Mouse (Mus musculus) MEL (cell line): ENCODE results near the gene Mmp24.

Experiments used
- CHD1 ChIP-seq: IDR thresholded peaks from 2 replicates; pipeline ENCODE4 v1.6.1; 2012; ENCODE audit warnings: low read depth, mild to moderate bottlenecking, inconsistent platforms, low read length, improper control_type of control experiment
- CTCF ChIP-seq, 3 experiments: IDR thresholded peaks in 2 of 3; conservative IDR thresholded peaks in 1 of 3; 2 replicates each; pipeline ENCODE4 v1.5.1; 2011 to 2012; ENCODE audit warnings: low read length in 3 of 3, low read depth in 2 of 3, mild to moderate bottlenecking in 2 of 3, improper control_type of control experiment in 1 of 3, inconsistent platforms in 1 of 3, mixed read lengths in 1 of 3, moderate library complexity in 1 of 3; ENCODE audit not compliant: control insufficient read depth in 1 of 3, insufficient read depth in 1 of 3, poor library complexity in 1 of 3, severe bottlenecking in 1 of 3
- ELF1 ChIP-seq: IDR thresholded peaks from 2 replicates; pipeline ENCODE4 v1.6.1; 2014; ENCODE audit warnings: low read depth, mild to moderate bottlenecking, inconsistent platforms, low read length, improper control_type of control experiment, moderate library complexity
- EP300 ChIP-seq, 2 experiments: IDR thresholded peaks; 2 replicates each; pipeline ENCODE4 v1.6.1; 2011; ENCODE audit warnings: improper control_type of control experiment in 2 of 2, low read length in 2 of 2, low read depth in 1 of 2, mild to moderate bottlenecking in 1 of 2
- ETS1 ChIP-seq: IDR thresholded peaks from 2 replicates; pipeline ENCODE4 v1.6.1; 2012; ENCODE audit warnings: low read depth, mild to moderate bottlenecking, inconsistent platforms, low read length, improper control_type of control experiment, moderate library complexity
- KAT2A ChIP-seq: conservative IDR thresholded peaks from 2 replicates; pipeline ENCODE4 v1.6.1; 2012; ENCODE audit warnings: low read depth, low read length, improper control_type of control experiment, inconsistent platforms
- MAX ChIP-seq: IDR thresholded peaks from 2 replicates; pipeline ENCODE4 v1.6.1; 2011; ENCODE audit warnings: low read length, improper control_type of control experiment
- POLR2A ChIP-seq, 2 experiments: IDR thresholded peaks; 2 replicates each; pipeline ENCODE4 v1.6.1; 2011 to 2012; ENCODE audit warnings: low read length in 2 of 2, mild to moderate bottlenecking in 2 of 2, control low read depth in 1 of 2, improper control_type of control experiment in 1 of 2, low read depth in 1 of 2, moderate library complexity in 1 of 2; ENCODE audit not compliant: control insufficient read depth in 1 of 2, insufficient read depth in 1 of 2, poor library complexity in 1 of 2
- POLR2AphosphoS2 ChIP-seq: IDR thresholded peaks from 2 replicates; pipeline ENCODE4 v1.6.1; 2011; ENCODE audit warnings: low read length, improper control_type of control experiment
- SIN3A ChIP-seq: IDR thresholded peaks from 2 replicates; pipeline ENCODE4 v1.6.1; 2012; ENCODE audit warnings: low read length, improper control_type of control experiment, inconsistent platforms
- TAL1 ChIP-seq: IDR thresholded peaks from 2 replicates; pipeline ENCODE4 v1.6.1; 2012; ENCODE audit warnings: mild to moderate bottlenecking, inconsistent platforms, low read length, moderate library complexity, mixed read lengths
- USF1 ChIP-seq: IDR thresholded peaks from 2 replicates; pipeline ENCODE4 v1.6.1; 2014; ENCODE audit warnings: low read depth, mild to moderate bottlenecking, inconsistent platforms, low read length, improper control_type of control experiment, moderate library complexity
- ZC3H11A ChIP-seq: IDR thresholded peaks from 2 replicates; pipeline ENCODE4 v1.6.1; 2012; ENCODE audit warnings: low read depth, mild to moderate bottlenecking, inconsistent platforms, low read length, improper control_type of control experiment
- ZMIZ1 ChIP-seq: IDR thresholded peaks from 2 replicates; pipeline ENCODE4 v1.6.1; 2012; ENCODE audit warnings: low read depth, mild to moderate bottlenecking, inconsistent platforms, low read length, improper control_type of control experiment, moderate library complexity

GRCm38 (mm10) chr2:155838961-155839360, 63.8 kb downstream of the Mmp24 start:
- TF ChIP-seq EP300 (IDR thresholded peaks at IDR 0.05; ENCODE audit: low read depth in 1 of 2, low read length in 2 of 2) (no peak), CHD1 (no peak), KAT2A (no peak), ZC3H11A (no peak), TAL1 (no peak), CTCF (IDR thresholded peaks at IDR 0.05 in 2 of 3, conservative IDR thresholded peaks at IDR 0.05 in 1 of 3; ENCODE audit: control insufficient read depth in 1 of 3, insufficient read depth in 1 of 3, low read depth in 2 of 3, low read length in 3 of 3, poor library complexity in 1 of 3, severe bottlenecking in 1 of 3) (no peak), POLR2A (IDR thresholded peaks at IDR 0.05; ENCODE audit: control insufficient read depth in 1 of 2, insufficient read depth in 1 of 2, low read depth in 1 of 2, low read length in 2 of 2, poor library complexity in 1 of 2) (no peak), POLR2AphosphoS2 (no peak), ELF1 (no peak), SIN3A (no peak), MAX (no peak), ZMIZ1 (no peak), ETS1 (no peak), USF1 (no peak)
